Comparison of ENCODE assay signal across 22 mouse cellular contexts in genomic region chr14:59705326-59706058, GRCm38 (mm10).
A peak's percentile ranks its signal among the peaks of the same experiment; 100 is the strongest.
DNase-seq lines count a peak whose midpoint lies in the region; ATAC-seq lines count a peak whose summit lies in the region.
"Had no signal": no experiment of that assay in that cellular context is flagged by ENCODE, and none has a peak within 500 bp of the region (broad histone marks: within the 10 kb centered on the region; RNA-seq: fewer than 3 reads in every experiment).

No protein-coding gene starts in this region.

- H3K27ac ChIP-seq in forebrain, embryonic 11.5 days (ENCODE audit: low read depth, low read length), result no peak overlapping the region
- no peak overlapping the region for H3K27ac ChIP-seq in forebrain, embryonic 14.5 days (ENCODE audit: low read depth, low read length)
- no peak overlapping the region for H3K27ac ChIP-seq in embryonic facial prominence, embryonic 14.5 days (replicated peaks; ENCODE audit: low read depth, low read length)
- 0 out of 2 replicates have a peak overlapping the region, but pooled peaks have one; percentile 3 for H3K27ac ChIP-seq in limb, embryonic 12.5 days
- H3K27ac ChIP-seq: embryonic facial prominence, embryonic 15.5 days; forebrain, embryonic 10.5 days; gastrocnemius, adult 2 months; heart, embryonic 13.5 days; hindbrain, embryonic 15.5 days had no signal

- H3K9ac ChIP-seq in forebrain, embryonic 11.5 days (ENCODE audit: low read length), result no peak overlapping the region
- no peak overlapping the region for H3K9ac ChIP-seq in forebrain, embryonic 14.5 days (ENCODE audit: low read length)
- H3K9ac ChIP-seq in embryonic facial prominence, embryonic 14.5 days (ENCODE audit: low read depth, low read length), result no peak overlapping the region
- no peak overlapping the region for H3K9ac ChIP-seq in limb, embryonic 12.5 days (replicated peaks)
- H3K9ac ChIP-seq: embryonic facial prominence, embryonic 15.5 days; heart, embryonic 13.5 days; hindbrain, embryonic 15.5 days had no signal

- no peaks in the 10 kb centered on the region for H3K4me1 ChIP-seq in forebrain, embryonic 11.5 days (replicated peaks; ENCODE audit: control insufficient read depth, insufficient read depth, low read length)
- H3K4me1 ChIP-seq in forebrain, embryonic 14.5 days (ENCODE audit: control insufficient read depth, insufficient read depth, low read length), result peaks cover 9% of the 10 kb centered on the region; the same call in 1 of the 2 replicates
- H3K4me1 ChIP-seq in embryonic facial prominence, embryonic 14.5 days (ENCODE audit: control insufficient read depth, insufficient read depth, low read length), result peaks cover 17% of the 10 kb centered on the region
- H3K4me1 ChIP-seq in limb, embryonic 12.5 days (replicated peaks), result peaks cover 34% of the 10 kb centered on the region

- 89% methylated on average over 13 of the region's 13 CpGs for WGBS in forebrain, embryonic 11.5 days
- WGBS in forebrain, embryonic 14.5 days, result 86% methylated on average over 13 of the region's 13 CpGs
- WGBS in embryonic facial prominence, embryonic 14.5 days, result 70% methylated on average over 13 of the region's 13 CpGs
- 56% methylated on average over 13 of the region's 13 CpGs for WGBS in limb, embryonic 12.5 days

- ATAC-seq in forebrain, embryonic 11.5 days (replicated peaks; ENCODE audit: low FRiP score), result no peak
- ATAC-seq in forebrain, embryonic 14.5 days, result no peak
- peak; percentile 69; the same call in 1 of the 2 replicates for ATAC-seq in embryonic facial prominence, embryonic 14.5 days (ENCODE audit: low read depth)
- 0 out of 2 replicates have a peak, but pooled peaks have one; percentile 32 for ATAC-seq in limb, embryonic 12.5 days (ENCODE audit: insufficient number of reproducible peaks, insufficient read depth, low FRiP score, low TSS enrichment, low read depth)
- ATAC-seq in megakaryocyte, adult 5-6 weeks (ENCODE audit: poor library complexity, severe bottlenecking), result peak; percentile 84
- ATAC-seq: forebrain, embryonic 16.5 days had no signal

- no peak overlapping the region for H3K4me3 ChIP-seq in forebrain, embryonic 11.5 days (ENCODE audit: low read depth, low read length)
- H3K4me3 ChIP-seq in forebrain, embryonic 14.5 days (ENCODE audit: low read depth, low read length), result no peak overlapping the region
- H3K4me3 ChIP-seq in embryonic facial prominence, embryonic 14.5 days (ENCODE audit: low read depth, low read length), result no peak overlapping the region
- H3K4me3 ChIP-seq in limb, embryonic 12.5 days (replicated peaks), result no peak overlapping the region
- H3K4me3 ChIP-seq: embryonic facial prominence, embryonic 15.5 days; erythroblast, embryonic 14.5 days; forebrain, embryonic 10.5 days; gastrocnemius, adult 2 months; heart, embryonic 13.5 days; hindbrain, embryonic 15.5 days had no signal

- DNase-seq in forebrain, embryonic 11.5 days (ENCODE audit: low spot score), result peak; percentile 5
- DNase-seq in forebrain, embryonic 14.5 days (ENCODE audit: low spot score), result no peak
- DNase-seq in embryonic facial prominence, embryonic 14.5 days (ENCODE audit: low spot score), result peak; percentile 79
- DNase-seq in left cerebral cortex, adult 9 months (ENCODE audit: low spot score in 2 of 2), result no peak
- DNase-seq in urinary bladder, postnatal 10 days (ENCODE audit: low spot score), result no peak
- DNase-seq in layer of hippocampus, postnatal 14 days (ENCODE audit: low spot score in 2 of 2), result no peak
- DNase-seq: adrenal gland, postnatal 10 days; cerebellum, adult 11 months; cerebellum, adult 9-10 months; cerebellum, postnatal 25 days; gastrocnemius, adult 2 months; gastrocnemius, postnatal 25 days; heart, adult 11 months; heart, postnatal 36 days had no signal

- H3K36me3 ChIP-seq in forebrain, embryonic 11.5 days (ENCODE audit: control insufficient read depth, insufficient read depth, low read length), result no peaks in the 10 kb centered on the region
- H3K36me3 ChIP-seq in forebrain, embryonic 14.5 days (ENCODE audit: control insufficient read depth, insufficient read depth, low read length), result no peaks in the 10 kb centered on the region
- H3K36me3 ChIP-seq in embryonic facial prominence, embryonic 14.5 days (ENCODE audit: control insufficient read depth, insufficient read depth, low read length), result no peaks in the 10 kb centered on the region
- no peaks in the 10 kb centered on the region for H3K36me3 ChIP-seq in limb, embryonic 12.5 days
- H3K36me3 ChIP-seq: embryonic facial prominence, embryonic 15.5 days; forebrain, embryonic 10.5 days; heart, embryonic 13.5 days; hindbrain, embryonic 15.5 days had no signal

- H3K9me3 ChIP-seq in forebrain, embryonic 11.5 days (ENCODE audit: control insufficient read depth, low read length), result no peaks in the 10 kb centered on the region
- H3K9me3 ChIP-seq in forebrain, embryonic 14.5 days (replicated peaks; ENCODE audit: control insufficient read depth, low read length), result no peaks in the 10 kb centered on the region
- no peaks in the 10 kb centered on the region for H3K9me3 ChIP-seq in embryonic facial prominence, embryonic 14.5 days (ENCODE audit: control insufficient read depth, low read length)
- no peaks in the 10 kb centered on the region for H3K9me3 ChIP-seq in limb, embryonic 12.5 days
- H3K9me3 ChIP-seq: embryonic facial prominence, embryonic 15.5 days; forebrain, embryonic 10.5 days; heart, embryonic 13.5 days; hindbrain, embryonic 15.5 days had no signal

- no peaks in the 10 kb centered on the region for H3K27me3 ChIP-seq in forebrain, embryonic 11.5 days (ENCODE audit: control insufficient read depth, insufficient read depth, low read length)
- H3K27me3 ChIP-seq in forebrain, embryonic 14.5 days (replicated peaks; ENCODE audit: control insufficient read depth, insufficient read depth, low read length), result no peaks in the 10 kb centered on the region
- no peaks in the 10 kb centered on the region for H3K27me3 ChIP-seq in embryonic facial prominence, embryonic 14.5 days (replicated peaks; ENCODE audit: control insufficient read depth, insufficient read depth, low read length)
- no peaks in the 10 kb centered on the region; the same call in 1 of the 2 replicates for H3K27me3 ChIP-seq in limb, embryonic 12.5 days
- H3K27me3 ChIP-seq: embryonic facial prominence, embryonic 15.5 days; heart, embryonic 13.5 days; hindbrain, embryonic 15.5 days had no signal

- no peak overlapping the region for H3K4me2 ChIP-seq in forebrain, embryonic 11.5 days (ENCODE audit: low read depth, low read length, severe bottlenecking)
- H3K4me2 ChIP-seq in forebrain, embryonic 14.5 days (ENCODE audit: low read length), result no peak overlapping the region
- H3K4me2 ChIP-seq in embryonic facial prominence, embryonic 14.5 days (ENCODE audit: low read depth, low read length), result no peak overlapping the region
- no peak overlapping the region for H3K4me2 ChIP-seq in limb, embryonic 12.5 days
- H3K4me2 ChIP-seq: embryonic facial prominence, embryonic 15.5 days; heart, embryonic 13.5 days; hindbrain, embryonic 15.5 days had no signal

Comparison
In these comparisons a context has a peak if more than half of its experiments do, and no peak if none do; other contexts are left out.
1. DNase-seq: peak in forebrain, embryonic 11.5 days (single experiment) and embryonic facial prominence, embryonic 14.5 days (single experiment); none in forebrain, embryonic 14.5 days (single experiment), left cerebral cortex, adult 9 months (0 of 2), urinary bladder, postnatal 10 days (single experiment) and layer of hippocampus, postnatal 14 days (0 of 2).
2. ATAC-seq: peak in embryonic facial prominence, embryonic 14.5 days (single experiment), limb, embryonic 12.5 days (single experiment) and megakaryocyte, adult 5-6 weeks (single experiment); none in forebrain, embryonic 11.5 days (single experiment) and forebrain, embryonic 14.5 days (single experiment).